Mouse (Mus musculus): ENCODE measurements around the gene 1700057G04Rik.

1700057G04Rik gene

GRCm38 (mm10) chr9:92309077-92309476 lies at the start of gene 1700057G04Rik:
Gene 1700057G04Rik, plus strand, starts transcription at chr9:92309377.
- DNase-seq (ENCODE audit: low read depth, low spot score), result no peak

- no peak for DNase-seq (ENCODE audit: low read depth, low spot score)
These were observed 48.6 kb upstream of the 1700057G04Rik start for GRCm38 (mm10) chr9:92260481-92261159.

GRCm38 (mm10) chr9:92265719-92266118 lies 43.5 kb upstream of the 1700057G04Rik start:
- DNase-seq (ENCODE audit: low read depth, low spot score), result no peak

GRCm38 (mm10) chr9:92266558-92267171 lies 42.5 kb upstream of the 1700057G04Rik start:
- no peak for DNase-seq (ENCODE audit: low read depth, low spot score)

- DNase-seq (ENCODE audit: low read depth, low spot score), result no peak
These were observed 41.4 kb upstream of the 1700057G04Rik start for GRCm38 (mm10) chr9:92267732-92268131.

GRCm38 (mm10) chr9:92269829-92270404 lies 39.3 kb upstream of the 1700057G04Rik start:
- no peak for DNase-seq (ENCODE audit: low read depth, low spot score)

- no peak for DNase-seq (ENCODE audit: low read depth, low spot score)
These were observed 38.2 kb upstream of the 1700057G04Rik start for GRCm38 (mm10) chr9:92270927-92271326.

- no peak for DNase-seq (ENCODE audit: low read depth, low spot score)
These were observed 36.5 kb upstream of the 1700057G04Rik start for GRCm38 (mm10) chr9:92272650-92273049.

- DNase-seq (ENCODE audit: low read depth, low spot score), result no peak
These were observed 35.9 kb upstream of the 1700057G04Rik start for GRCm38 (mm10) chr9:92273271-92273670.

- no peak for DNase-seq (ENCODE audit: low read depth, low spot score)
These were observed 35.0 kb upstream of the 1700057G04Rik start for GRCm38 (mm10) chr9:92273956-92274762.

GRCm38 (mm10) chr9:92275486-92276207 lies 33.5 kb upstream of the 1700057G04Rik start, which contains the start of gene Plscr2:
Gene Plscr2, plus strand, starts transcription at chr9:92275602.
- DNase-seq (ENCODE audit: low read depth, low spot score), result no peak

- no peak for DNase-seq (ENCODE audit: low read depth, low spot score)
These were observed 32.8 kb upstream of the 1700057G04Rik start for GRCm38 (mm10) chr9:92276360-92276759.

- DNase-seq (ENCODE audit: low read depth, low spot score), result no peak
These were observed 29.1 kb upstream of the 1700057G04Rik start for GRCm38 (mm10) chr9:92280048-92280447.

GRCm38 (mm10) chr9:92282563-92283171 lies 26.5 kb upstream of the 1700057G04Rik start:
- no peak for DNase-seq (ENCODE audit: low read depth, low spot score)

GRCm38 (mm10) chr9:92289675-92290074 lies 19.5 kb upstream of the 1700057G04Rik start:
- no peak for DNase-seq (ENCODE audit: low read depth, low spot score)

- DNase-seq (ENCODE audit: low read depth, low spot score), result no peak
These were observed 17.0 kb upstream of the 1700057G04Rik start for GRCm38 (mm10) chr9:92292169-92292568.

GRCm38 (mm10) chr9:92292922-92293321 lies 16.3 kb upstream of the 1700057G04Rik start:
- no peak for DNase-seq (ENCODE audit: low read depth, low spot score)

- DNase-seq (ENCODE audit: low read depth, low spot score), result no peak
These were observed 15.3 kb upstream of the 1700057G04Rik start for GRCm38 (mm10) chr9:92293560-92294548.

GRCm38 (mm10) chr9:92298288-92298687 lies 10.9 kb upstream of the 1700057G04Rik start:
- no peak for DNase-seq (ENCODE audit: low read depth, low spot score)

GRCm38 (mm10) chr9:92301213-92301612 lies 8.0 kb upstream of the 1700057G04Rik start:
- no peak for DNase-seq (ENCODE audit: low read depth, low spot score)
